Mouse (Mus musculus) heart, postnatal 0 days (tissue): ENCODE data around the gene Nrm. TPM values are rescaled to one million over a fixed set of nuclear protein-coding genes. Genes with fewer than 3 reads are reported as not detected.
A peak's percentile ranks its signal among the peaks of the same experiment; 100 is the strongest.
"Not testable (repeated sequence)": the region's sequence is repeated elsewhere in the genome, so short reads cannot be mapped to it uniquely, and the experiment has no call there.

Experiments used
- ATAC-seq: fragments of 200-750 bp; cut with Nextera tagmentation; 2 replicates; pipeline ENCODE4 v1.8.0; 2017; ENCODE audit warnings: low read depth, moderate number of reproducible peaks, moderate library complexity; ENCODE audit not compliant: insufficient read depth
- DNase-seq: peaks from one replicate; pipeline ENCODE4 v3.0.0-alpha.2; 2016; ENCODE audit warnings: low spot score
- H3K27ac ChIP-seq: fragments of 300-500 bp; sonication (generic); 2 replicates; pipeline ENCODE4 v1.5.1; 2014; ENCODE audit warnings: low read depth, mild to moderate bottlenecking
- H3K27me3 ChIP-seq: fragments of 300-500 bp; sonication (generic); 2 replicates; pipeline ENCODE4 v1.6.1; 2014; ENCODE audit warnings: low read length, mixed read lengths; ENCODE audit not compliant: control insufficient read depth, insufficient read depth
- H3K36me3 ChIP-seq: fragments of 300-500 bp; sonication (generic); replicated peaks from 2 replicates; pipeline ENCODE4 v1.6.1; 2014; ENCODE audit warnings: low read length, mixed read lengths; ENCODE audit not compliant: control insufficient read depth, insufficient read depth
- H3K4me1 ChIP-seq: fragments of 300-500 bp; sonication (generic); 2 replicates; pipeline ENCODE4 v1.6.1; 2014; ENCODE audit warnings: antibody characterized with exemption; ENCODE audit not compliant: control insufficient read depth, insufficient read depth
- H3K4me2 ChIP-seq: fragments of 300-500 bp; sonication (generic); 2 replicates; pipeline ENCODE4 v1.6.1; 2014; ENCODE audit warnings: low read depth, mild to moderate bottlenecking, low read length, moderate library complexity
- H3K4me3 ChIP-seq: fragments of 300-500 bp; sonication (generic); 2 replicates; pipeline ENCODE4 v1.5.1; 2014; ENCODE audit warnings: low read depth, low read length
- H3K9ac ChIP-seq: fragments of 300-500 bp; sonication (generic); replicated peaks from 2 replicates; pipeline ENCODE4 v1.6.1; 2014; ENCODE audit warnings: low read depth, low read length, mixed read lengths
- H3K9me3 ChIP-seq: fragments of 300-500 bp; sonication (generic); replicated peaks from 2 replicates; pipeline ENCODE4 v1.6.1; 2016; ENCODE audit warnings: low read length; ENCODE audit not compliant: control insufficient read depth
- CTCF ChIP-seq: IDR thresholded peaks from 2 replicates; pipeline ENCODE4 v1.5.1; 2016; ENCODE audit warnings: antibody characterized with exemption, control low read depth, low read depth
- EP300 ChIP-seq: IDR thresholded peaks from 2 replicates; pipeline ENCODE4 v1.6.1; 2016; ENCODE audit warnings: antibody characterized with exemption, low read depth
- WGBS: fragments of 180-500 bp; shearing (Covaris S2); extraction: QIAGEN DNeasy Blood & Tissue Kit; methylation state at CpG from one replicate; pipeline ENCODE4 v1.1.7; 2014; 5-methylcytosine and 5-hydroxymethylcytosine counted together
- polyA plus RNA-seq: library from polyadenylated mRNA; unstranded; fragments of >200 nt; fragmentation: Nextera tagmentation; extraction: Ambion mirVana; gene quantifications from 2 replicates; pipeline ENCODE4 v1.2.1, GENCODE M21; 2015
- total RNA-seq: library from RNA; depleted of rRNA; stranded (reverse); fragments of >200 nt; gene quantifications from 2 replicates; pipeline ENCODE4 v1.2.3, GENCODE M21; 2014; ENCODE audit warnings: low replicate concordance

The Nrm gene
- total and polyA plus RNA-seq, 2 experiments from 2014 or later: 16.1 to 18.0 TPM

DNA sequence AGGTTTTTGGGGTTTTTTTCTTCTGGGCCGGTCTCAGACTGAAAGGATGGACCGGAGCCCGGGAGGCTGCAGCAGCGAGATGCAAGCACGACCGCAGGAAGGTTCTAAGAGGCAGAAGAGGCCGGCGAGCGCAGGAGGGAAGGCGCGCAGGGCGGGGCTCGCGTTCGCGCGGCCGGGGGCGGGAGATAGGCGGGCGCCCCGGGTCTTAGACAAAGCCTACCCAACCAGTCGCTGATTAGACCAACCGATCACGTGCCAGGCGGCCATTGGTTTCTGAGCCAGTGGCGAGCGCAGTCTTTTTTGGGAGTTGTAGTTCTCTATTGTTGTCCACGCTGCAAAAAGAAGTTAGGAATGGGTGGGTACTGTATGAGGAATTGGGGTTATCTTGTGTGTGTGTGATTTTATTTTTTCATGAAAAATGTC, 23.0 kb upstream of the Nrm start, which contains the start of gene Tubb5:
Gene Tubb5, minus strand, starts transcription at position 185 of the 423 bp plus-strand sequence.
- peak; percentile 98 for DNase-seq
- no peaks in the 10 kb centered on the region for H3K27me3 ChIP-seq
- H3K4me3 ChIP-seq: peak within 1 kb of the TSS; percentile 73
- ATAC-seq: peak; percentile 73
- peak within 1 kb of the TSS; percentile 82 for H3K9ac ChIP-seq
- TF ChIP-seq CTCF (no peak), EP300 (peak; percentile 74)
- under 1% methylated on average over 29 of the region's 29 CpGs for WGBS
- peaks cover 17% of the 10 kb centered on the region for H3K4me1 ChIP-seq
- no peaks in the 10 kb centered on the region for H3K9me3 ChIP-seq
- peak within 1 kb of the TSS; percentile 89 for H3K27ac ChIP-seq
- H3K4me2 ChIP-seq: peak within 1 kb of the TSS; percentile 75
- peaks cover 29% of the 10 kb centered on the region for H3K36me3 ChIP-seq

DNA sequence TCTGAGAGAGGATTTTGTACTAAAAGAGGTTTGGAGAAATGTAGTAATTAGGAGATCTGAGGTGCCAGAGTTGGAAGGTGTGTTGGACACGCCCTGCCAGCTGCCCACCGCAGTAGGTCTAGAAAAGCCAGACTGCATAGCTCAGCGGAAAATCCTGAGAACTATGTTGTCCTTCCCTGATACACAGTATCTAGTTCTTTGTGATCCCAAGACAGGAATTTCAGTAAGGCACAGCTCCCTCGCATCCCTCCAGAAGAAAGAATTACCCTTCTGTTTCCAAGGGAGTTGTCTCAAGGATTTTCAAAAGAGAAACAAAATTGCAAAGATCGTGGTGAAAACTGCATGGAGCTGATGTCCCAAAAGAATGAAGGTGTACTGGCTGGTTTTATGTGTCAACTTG, 22.5 kb upstream of the Nrm start:
- Histone ChIP-seq H3K36me3 (peaks cover 24% of the 10 kb centered on the region), H3K4me2 (peak overlapping the region; percentile 75), H3K4me3 (peak overlapping the region; percentile 73), H3K27me3 (no peaks in the 10 kb centered on the region), H3K4me1 (peaks cover 17% of the 10 kb centered on the region), H3K27ac (peak overlapping the region; percentile 89), H3K9ac (0 out of 2 replicates have a peak overlapping the region, but pooled peaks have one; percentile 4), H3K9me3 (no peaks in the 10 kb centered on the region)
- WGBS: 1% methylated on average over 5 of the region's 5 CpGs
- TF ChIP-seq CTCF: no peak
- no peak for TF ChIP-seq EP300
- DNase-seq (no peak), ATAC-seq (no peak)

DNA sequence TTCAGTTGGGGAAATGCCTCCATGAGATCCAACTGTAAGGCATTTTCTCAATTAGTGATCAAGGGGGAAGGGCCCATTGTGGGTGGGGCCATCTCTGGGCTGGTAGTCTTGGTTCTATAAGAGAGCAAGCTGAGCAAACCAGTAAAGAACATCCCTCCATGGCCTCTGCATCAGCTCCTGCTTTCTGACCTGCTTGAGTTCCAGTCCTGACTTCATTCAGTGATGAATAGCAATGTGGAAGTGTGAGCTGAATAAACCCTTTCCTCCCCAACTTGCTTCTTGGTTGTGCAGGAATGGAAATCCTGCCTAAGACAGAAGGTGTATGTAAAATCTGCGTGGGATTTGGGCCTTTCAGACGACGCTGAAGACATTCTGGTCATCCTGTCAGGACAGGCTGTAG, 22.1 kb upstream of the Nrm start:
- Histone ChIP-seq H3K4me1 (peaks cover 17% of the 10 kb centered on the region), H3K27ac (peak overlapping the region; percentile 89), H3K4me2 (peak overlapping the region; percentile 75), H3K36me3 (peaks cover 20% of the 10 kb centered on the region), H3K4me3 (peak overlapping the region; percentile 73; the same call in 1 of the 2 replicates), H3K9ac (0 out of 2 replicates have a peak overlapping the region, but pooled peaks have one; percentile 4)
- not testable (repeated sequence) for H3K27me3 ChIP-seq, ATAC-seq, H3K9me3 ChIP-seq, DNase-seq
- WGBS: 45% methylated on average over 3 of the region's 3 CpGs

DNA sequence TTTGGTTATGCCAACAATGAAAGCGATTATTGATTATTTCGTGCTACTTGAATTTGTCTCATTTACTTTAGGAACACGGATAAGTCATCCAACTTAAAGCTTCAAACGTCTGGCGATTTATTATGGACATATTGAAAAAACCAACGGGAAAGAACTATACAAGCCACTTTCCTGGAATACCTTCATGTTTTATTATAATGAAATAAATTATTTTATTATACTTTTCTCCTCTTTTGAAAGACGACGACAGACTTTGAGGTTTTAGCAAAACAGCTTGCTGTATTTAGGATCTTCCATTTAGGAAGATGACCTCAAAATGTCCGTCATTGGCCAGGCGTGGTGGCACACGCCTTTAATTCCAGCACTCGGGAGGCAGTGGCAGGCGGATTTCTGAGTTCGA, 20.6 kb upstream of the Nrm start:
- Histone ChIP-seq H3K4me3 (peak overlapping the region; percentile 70), H3K27me3 (no peaks in the 10 kb centered on the region), H3K9me3 (no peaks in the 10 kb centered on the region), H3K27ac (peak overlapping the region; percentile 86), H3K36me3 (peaks cover 15% of the 10 kb centered on the region), H3K4me2 (peak overlapping the region; percentile 54), H3K9ac (no peak overlapping the region; the same call in 1 of the 2 replicates), H3K4me1 (peaks cover 13% of the 10 kb centered on the region)
- no peak for DNase-seq
- WGBS: 53% methylated on average over 14 of the region's 14 CpGs
- ATAC-seq: no peak
- TF ChIP-seq EP300 (no peak), CTCF (no peak)

DNA sequence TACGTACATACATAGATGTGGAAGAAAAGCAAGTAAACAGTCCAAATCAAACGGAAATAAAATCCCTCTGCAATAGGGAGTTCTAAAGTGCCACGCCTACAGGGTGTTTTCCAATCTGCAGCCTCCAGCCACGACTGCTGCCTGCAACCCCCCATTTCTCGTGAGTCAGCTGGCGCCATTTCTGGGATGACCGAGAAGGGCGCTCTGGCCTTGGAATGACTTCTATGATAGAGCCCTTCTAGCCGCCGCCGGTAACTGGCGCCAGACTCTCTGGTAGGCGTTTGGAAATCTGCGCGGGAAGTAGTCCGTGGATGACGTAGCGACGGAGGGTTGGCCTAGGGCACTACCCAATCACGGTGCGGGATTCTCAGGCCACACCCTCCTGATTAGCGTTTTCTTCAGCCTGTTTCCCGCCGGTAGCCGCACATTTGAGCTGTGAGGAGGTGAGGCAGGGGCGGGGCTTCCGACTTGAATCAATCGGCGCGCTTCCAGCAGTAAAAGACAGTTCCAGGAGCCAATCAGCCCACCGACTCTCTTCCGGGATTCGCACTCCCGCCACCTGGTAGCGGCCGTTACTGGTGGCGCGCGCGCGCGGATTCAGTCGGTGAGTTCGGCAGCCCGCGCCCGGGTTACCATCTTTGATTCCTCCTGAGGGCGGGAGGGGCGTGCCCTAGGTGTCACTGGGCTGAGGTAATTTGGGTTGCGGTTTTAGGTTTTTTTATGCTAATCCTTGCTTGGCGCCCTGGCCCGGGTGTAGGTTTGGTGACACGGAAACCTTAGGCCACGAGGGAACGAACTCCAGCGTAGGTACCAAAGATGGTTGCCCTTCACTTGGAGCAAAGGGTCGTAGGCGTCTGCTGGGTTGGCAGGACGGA, 19.8 kb upstream of the Nrm start, which contains the start of gene Mdc1:
Gene Mdc1, plus strand, starts transcription at position 440 of the 875 bp plus-strand sequence.
- Histone ChIP-seq H3K4me1 (peaks cover 13% of the 10 kb centered on the region), H3K9me3 (no peaks in the 10 kb centered on the region), H3K27me3 (no peaks in the 10 kb centered on the region), H3K27ac (peak within 1 kb of the TSS; percentile 86), H3K36me3 (peaks cover 17% of the 10 kb centered on the region), H3K4me3 (peak within 1 kb of the TSS; percentile 70), H3K9ac (peak within 1 kb of the TSS; percentile 49), H3K4me2 (peak within 1 kb of the TSS; percentile 84)
- WGBS: under 1% methylated on average over 59 of the region's 59 CpGs
- DNase-seq (peak; percentile 100), ATAC-seq (peak; percentile 89)
- TF ChIP-seq EP300: peak; percentile 93
- no peak; the same call in 1 of the 2 replicates for TF ChIP-seq CTCF
